Mouse (Mus musculus): ENCODE measurements around the gene Olfr65.
A peak's percentile ranks its signal among the peaks of the same experiment; 100 is the strongest.

GRCm38 (mm10) chr7:103912969-103913511, 9.8 kb downstream of the Olfr65 start:
- TF ChIP-seq CTCF (IDR thresholded peaks at IDR 0.05) (peak; percentile 54), EP300 (IDR thresholded peaks at IDR 0.05) (no peak)

All from lung, postnatal 0 days (tissue).